Mouse (Mus musculus) hindbrain, embryonic 11.5 days (tissue): ENCODE measurements at regions not wholly inside any gene's neighbourhood (a gene's known extent, or its start where the extent isn't known, plus 50 kb on each side); places are given as distances from the start of the nearest gene placed in this dataset.

Experiments used
- ATAC-seq: fragments of 200-750 bp; cut with Nextera tagmentation; 2 replicates; pipeline ENCODE4 v1.8.0; 2017; ENCODE audit warnings: mild to moderate bottlenecking, moderate TSS enrichment, moderate library complexity; ENCODE audit not compliant: low FRiP score
- DNase-seq: peaks from one replicate; pipeline ENCODE4 v3.0.0-alpha.2; 2015; ENCODE audit warnings: low spot score
- H3K27ac ChIP-seq: fragments of 300-500 bp; sonication (generic); 2 replicates; pipeline ENCODE4 v1.5.1; 2014; ENCODE audit warnings: mild to moderate bottlenecking, low read depth, low read length
- H3K27me3 ChIP-seq: fragments of 300-500 bp; sonication (generic); 2 replicates; pipeline ENCODE4 v1.6.1; 2014; ENCODE audit warnings: mild to moderate bottlenecking, low read length, moderate library complexity, mixed read lengths; ENCODE audit not compliant: control insufficient read depth, insufficient read depth
- H3K36me3 ChIP-seq: fragments of 300-500 bp; sonication (generic); 2 replicates; pipeline ENCODE4 v1.6.1; 2014; ENCODE audit warnings: mild to moderate bottlenecking, low read length, moderate library complexity, mixed read lengths; ENCODE audit not compliant: control insufficient read depth, insufficient read depth
- H3K4me1 ChIP-seq: fragments of 300-500 bp; sonication (generic); replicated peaks from 2 replicates; pipeline ENCODE4 v1.6.1; 2014; ENCODE audit warnings: low read length, mixed read lengths; ENCODE audit not compliant: control insufficient read depth, insufficient read depth
- H3K4me2 ChIP-seq: fragments of 300-500 bp; sonication (generic); replicated peaks from 2 replicates; pipeline ENCODE4 v1.6.1; 2014; ENCODE audit warnings: mild to moderate bottlenecking, low read depth, low read length
- H3K4me3 ChIP-seq: fragments of 300-500 bp; sonication (generic); 2 replicates; pipeline ENCODE4 v1.5.1; 2014; ENCODE audit warnings: low read depth, low read length
- H3K9ac ChIP-seq: fragments of 300-500 bp; sonication (generic); 2 replicates; pipeline ENCODE4 v1.6.1; 2014; ENCODE audit warnings: low read depth, low read length
- H3K9me3 ChIP-seq: fragments of 300-500 bp; sonication (generic); 2 replicates; pipeline ENCODE4 v1.6.1; 2016; ENCODE audit warnings: low read length; ENCODE audit not compliant: control insufficient read depth
- WGBS: fragments of 180-500 bp; shearing (Covaris S2); extraction: QIAGEN DNeasy Blood & Tissue Kit; methylation state at CpG from one replicate; pipeline ENCODE4 v1.1.7; 2014; 5-methylcytosine and 5-hydroxymethylcytosine counted together

- WGBS, result 90% methylated on average over 6 of the region's 6 CpGs
- H3K9ac ChIP-seq, result no peak overlapping the region
- no peaks in the 10 kb centered on the region for H3K27me3 ChIP-seq
- no peaks in the 10 kb centered on the region for H3K9me3 ChIP-seq
- no peak overlapping the region for H3K4me3 ChIP-seq
- H3K4me2 ChIP-seq, result no peak overlapping the region
- no peaks in the 10 kb centered on the region for H3K36me3 ChIP-seq
- H3K27ac ChIP-seq, result no peak overlapping the region
- H3K4me1 ChIP-seq, result no peaks in the 10 kb centered on the region
- DNase-seq, result no peak
- no peak for ATAC-seq
These were observed 523.4 kb upstream of the Cdh5 start for GRCm38 (mm10) chr8:103578006-103578405.

GRCm38 (mm10) chr8:103608291-103608690 is 493.1 kb upstream of the Cdh5 start:
- Histone ChIP-seq H3K36me3 (no peaks in the 10 kb centered on the region), H3K4me2 (no peak overlapping the region), H3K4me1 (no peaks in the 10 kb centered on the region), H3K4me3 (no peak overlapping the region), H3K9ac (no peak overlapping the region), H3K27ac (no peak overlapping the region), H3K9me3 (no peaks in the 10 kb centered on the region), H3K27me3 (no peaks in the 10 kb centered on the region)
- ATAC-seq, result no peak
- WGBS, result 92% methylated on average over 6 of the region's 6 CpGs
- DNase-seq, result no peak

DNA sequence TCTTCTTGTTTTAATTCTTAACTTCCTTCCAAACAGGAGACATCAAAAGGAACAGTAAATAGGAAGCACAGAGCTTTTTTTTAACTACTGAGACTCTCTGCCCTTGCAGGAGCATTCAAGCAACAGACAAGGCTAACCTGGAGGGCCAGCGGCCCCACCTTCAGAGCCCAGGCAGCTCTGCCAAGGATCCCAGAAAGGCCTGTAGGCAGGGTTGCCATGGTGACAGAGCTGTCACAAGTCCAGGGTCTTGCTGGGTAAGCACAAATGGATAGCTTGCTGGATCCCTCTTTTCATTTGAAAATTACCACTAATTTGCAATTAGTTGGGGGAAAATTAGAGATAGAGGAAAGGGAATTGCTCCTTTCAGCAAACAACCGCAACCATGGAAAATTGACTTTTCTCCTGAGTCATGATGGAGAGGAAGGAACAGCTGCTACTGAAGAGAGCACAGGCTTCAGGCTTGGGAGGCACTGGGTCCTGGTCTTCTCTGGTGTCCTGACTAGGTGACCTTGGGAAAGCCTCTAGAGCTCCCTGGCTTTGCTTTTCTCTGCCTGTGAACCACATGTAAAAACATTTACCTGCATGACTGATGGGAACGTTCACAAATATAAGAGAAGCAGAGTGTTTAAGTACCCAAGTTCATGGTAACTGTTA is 477.5 kb upstream of the Cdh5 start:
- no peak overlapping the region for H3K4me3 ChIP-seq
- no peak overlapping the region for H3K9ac ChIP-seq
- no peaks in the 10 kb centered on the region for H3K36me3 ChIP-seq
- H3K27ac ChIP-seq, result no peak overlapping the region
- peak; percentile 88 for ATAC-seq
- no peaks in the 10 kb centered on the region for H3K27me3 ChIP-seq
- no peak overlapping the region for H3K4me2 ChIP-seq
- 0 out of 2 replicates have a peak, but pooled peaks cover 3% of the 10 kb centered on the region for H3K4me1 ChIP-seq
- WGBS, result 35% methylated on average over 3 of the region's 3 CpGs
- no peaks in the 10 kb centered on the region for H3K9me3 ChIP-seq
- DNase-seq, result peak; percentile 60

DNA sequence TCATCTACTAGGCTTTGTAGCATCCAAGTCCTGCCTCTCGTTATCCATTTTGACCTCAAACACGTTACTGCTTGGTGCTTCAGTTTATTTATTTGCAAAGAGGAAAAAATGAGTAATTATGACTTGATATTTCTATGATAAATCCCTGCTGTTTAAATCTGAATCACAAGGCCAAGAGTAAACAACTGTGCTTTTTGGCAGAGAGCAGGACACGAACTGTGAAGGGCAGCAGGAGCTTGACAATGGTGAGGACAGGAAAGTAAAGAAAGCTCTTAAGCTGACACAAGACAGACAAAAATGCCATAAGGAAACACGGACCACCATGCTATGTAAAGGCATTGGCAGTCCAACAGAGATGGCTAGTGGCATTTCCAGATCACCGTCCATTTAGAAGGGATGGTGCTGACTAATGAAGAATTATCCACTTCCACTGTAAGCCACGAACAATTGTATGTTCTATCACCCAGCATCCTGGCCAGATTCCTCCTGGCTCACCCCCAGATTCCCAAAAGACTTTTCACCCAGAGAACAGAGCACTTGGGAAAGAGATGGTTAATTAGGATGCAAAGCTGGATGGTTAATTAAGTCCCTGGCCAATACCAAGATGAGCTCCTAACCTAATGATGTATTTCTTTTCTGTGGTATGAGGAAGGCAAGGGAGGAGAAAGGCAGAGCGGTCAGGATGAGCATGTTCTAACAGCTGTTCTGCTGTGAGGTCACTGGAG is 476.1 kb upstream of the Cdh5 start:
- 88% methylated on average over 7 of the region's 7 CpGs for WGBS
- Histone ChIP-seq H3K4me3 (no peak overlapping the region), H3K27me3 (no peaks in the 10 kb centered on the region), H3K4me1 (0 out of 2 replicates have a peak, but pooled peaks cover 3% of the 10 kb centered on the region), H3K9me3 (no peaks in the 10 kb centered on the region), H3K36me3 (no peaks in the 10 kb centered on the region), H3K27ac (no peak overlapping the region), H3K4me2 (no peak overlapping the region), H3K9ac (no peak overlapping the region)
- DNase-seq, result no peak
- no peak for ATAC-seq

DNA sequence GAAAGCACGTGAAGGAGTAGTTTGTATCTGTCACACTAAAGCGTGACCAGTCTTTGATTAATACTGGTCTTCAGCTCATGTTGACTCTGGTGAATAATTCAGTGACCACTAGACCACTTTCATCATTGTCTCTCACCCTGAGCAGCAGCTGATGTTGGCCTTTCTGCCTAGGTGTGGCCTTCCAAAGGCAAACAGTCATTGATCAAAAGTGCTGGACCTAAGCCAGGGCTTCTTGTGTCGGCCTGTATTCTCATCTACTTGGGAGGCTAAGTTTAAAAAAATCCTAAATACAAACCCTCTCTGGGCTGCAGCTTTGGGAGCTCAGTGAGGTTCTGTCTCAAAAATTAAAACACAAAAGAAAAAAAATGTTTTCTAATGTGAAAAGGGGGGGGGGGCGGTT is 475.0 kb upstream of the Cdh5 start:
- Histone ChIP-seq H3K9ac (no peak overlapping the region), H3K9me3 (no peaks in the 10 kb centered on the region), H3K4me1 (0 out of 2 replicates have a peak, but pooled peaks cover 3% of the 10 kb centered on the region), H3K4me2 (no peak overlapping the region), H3K27ac (no peak overlapping the region), H3K4me3 (no peak overlapping the region), H3K36me3 (no peaks in the 10 kb centered on the region), H3K27me3 (no peaks in the 10 kb centered on the region)
- no peak for ATAC-seq
- WGBS, result 63% methylated on average over 4 of the region's 4 CpGs
- DNase-seq, result no peak

GRCm38 (mm10) chr8:103632543-103632942 is 468.9 kb upstream of the Cdh5 start:
- WGBS, result 80% methylated on average over 6 of the region's 6 CpGs
- H3K4me2 ChIP-seq, result no peak overlapping the region
- no peak for ATAC-seq

GRCm38 (mm10) chr8:103634951-103635350 is 466.5 kb upstream of the Cdh5 start:
- no peak overlapping the region for H3K9ac ChIP-seq
- no peak overlapping the region for H3K4me2 ChIP-seq
- WGBS, result 75% methylated on average over 14 of the region's 14 CpGs
- no peaks in the 10 kb centered on the region for H3K36me3 ChIP-seq
- H3K9me3 ChIP-seq, result no peaks in the 10 kb centered on the region
- H3K4me3 ChIP-seq, result no peak overlapping the region
- no peaks in the 10 kb centered on the region for H3K4me1 ChIP-seq
- no peak for DNase-seq
- H3K27me3 ChIP-seq, result no peaks in the 10 kb centered on the region
- peak; percentile 53; the same call in 1 of the 2 replicates for ATAC-seq
- no peak overlapping the region for H3K27ac ChIP-seq

More at GRCm38 (mm10) chr8:103632543-103632942, 468.9 kb upstream of the Cdh5 start:
- no peaks in the 10 kb centered on the region for H3K9me3 ChIP-seq
- H3K36me3 ChIP-seq, result no peaks in the 10 kb centered on the region
- no peak overlapping the region for H3K27ac ChIP-seq
- no peak overlapping the region for H3K4me3 ChIP-seq
- H3K27me3 ChIP-seq, result no peaks in the 10 kb centered on the region
- no peaks in the 10 kb centered on the region for H3K4me1 ChIP-seq
- DNase-seq, result no peak
- no peak overlapping the region for H3K9ac ChIP-seq

DNA sequence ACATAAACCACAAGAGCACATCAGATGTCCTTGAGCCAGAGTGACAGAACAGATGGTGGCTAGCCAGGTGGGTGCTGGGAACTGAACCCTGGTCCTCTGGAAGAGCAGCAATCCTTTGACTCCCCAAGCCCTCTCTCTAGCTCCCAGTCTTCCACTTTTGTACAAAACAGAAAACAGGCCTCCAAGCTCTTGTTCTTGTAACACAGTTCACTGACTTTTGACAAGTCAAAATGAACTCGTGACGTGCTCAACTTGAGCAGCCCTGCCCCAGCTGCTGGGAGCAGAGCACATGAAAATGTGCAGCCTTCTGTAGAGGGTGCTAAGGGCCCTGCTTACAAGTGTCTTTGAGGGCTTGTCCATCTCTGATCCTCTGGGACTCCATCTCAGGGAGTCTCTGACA is 457.8 kb upstream of the Cdh5 start:
- no peaks in the 10 kb centered on the region for H3K36me3 ChIP-seq
- ATAC-seq (no peak), DNase-seq (no peak)
- H3K9ac ChIP-seq, result no peak overlapping the region
- WGBS, result 95% methylated on average over 2 of the region's 2 CpGs
- H3K4me2 ChIP-seq, result no peak overlapping the region
- H3K27me3 ChIP-seq, result no peaks in the 10 kb centered on the region
- H3K9me3 ChIP-seq, result no peaks in the 10 kb centered on the region
- no peak overlapping the region for H3K27ac ChIP-seq
- no peaks in the 10 kb centered on the region for H3K4me1 ChIP-seq
- H3K4me3 ChIP-seq, result no peak overlapping the region

GRCm38 (mm10) chr8:103644106-103644505 is 457.3 kb upstream of the Cdh5 start:
- 74% methylated on average over 6 of the region's 6 CpGs for WGBS
- no peaks in the 10 kb centered on the region for H3K4me1 ChIP-seq
- no peak overlapping the region for H3K4me2 ChIP-seq
- no peak overlapping the region for H3K4me3 ChIP-seq
- ATAC-seq (no peak), DNase-seq (no peak)
- H3K27ac ChIP-seq, result no peak overlapping the region
- H3K9me3 ChIP-seq, result no peaks in the 10 kb centered on the region
- no peaks in the 10 kb centered on the region for H3K27me3 ChIP-seq
- H3K9ac ChIP-seq, result no peak overlapping the region
- no peaks in the 10 kb centered on the region for H3K36me3 ChIP-seq
